Mouse (Mus musculus) heart, postnatal 0 days (tissue): ENCODE results near the gene Xpa.

Experiments used
- CTCF ChIP-seq: IDR thresholded peaks from 2 replicates; pipeline ENCODE4 v1.5.1; 2016; ENCODE audit warnings: antibody characterized with exemption, control low read depth, low read depth
- EP300 ChIP-seq: IDR thresholded peaks from 2 replicates; pipeline ENCODE4 v1.6.1; 2016; ENCODE audit warnings: antibody characterized with exemption, low read depth

DNA sequence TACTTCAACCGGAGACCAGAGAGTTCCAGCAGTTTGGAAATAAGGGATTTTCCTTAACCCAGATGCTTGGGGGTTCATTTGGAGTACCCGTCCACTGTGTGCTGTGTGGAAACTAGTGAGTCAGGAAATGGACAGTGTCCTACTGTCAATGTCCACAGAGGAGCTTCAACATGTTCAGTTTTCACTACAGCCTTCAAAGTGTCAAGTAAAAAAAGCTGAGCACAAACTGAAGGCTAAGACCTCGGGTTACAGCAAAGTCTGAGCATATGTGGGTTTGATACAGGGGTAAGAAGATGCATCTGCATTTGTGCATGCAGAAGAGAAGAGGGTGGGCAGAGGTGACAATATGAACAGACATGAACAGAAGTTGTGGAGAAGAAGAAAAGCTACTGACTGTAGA is 75.3 kb downstream of the Xpa start:
- TF ChIP-seq CTCF (no peak), EP300 (no peak)
